Mouse (Mus musculus): ENCODE results near the gene Nrtn.

Gene Nrtn

DNA sequence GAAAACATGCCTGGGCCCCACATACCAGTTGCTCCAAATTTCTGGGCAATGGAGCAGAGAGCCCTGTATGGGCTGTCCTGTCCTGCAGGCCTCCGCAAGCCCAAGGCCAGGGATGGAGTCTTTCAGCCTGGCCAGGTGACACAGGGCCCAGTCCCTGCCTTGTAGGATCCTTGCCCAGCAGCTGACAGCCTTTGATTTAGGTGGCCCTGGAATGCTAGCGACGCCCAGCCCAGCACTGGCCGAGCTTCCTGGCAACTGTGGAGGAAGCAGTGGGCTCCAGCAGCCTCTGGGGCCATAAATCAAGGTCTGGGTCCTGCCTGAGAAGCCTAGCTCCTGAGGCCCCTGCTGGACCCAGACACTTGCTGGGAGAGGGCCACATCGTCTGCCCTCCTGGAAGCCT, 34.9 kb downstream of the Nrtn start:
- no peak for DNase-seq (ENCODE audit: low spot score)

DNA sequence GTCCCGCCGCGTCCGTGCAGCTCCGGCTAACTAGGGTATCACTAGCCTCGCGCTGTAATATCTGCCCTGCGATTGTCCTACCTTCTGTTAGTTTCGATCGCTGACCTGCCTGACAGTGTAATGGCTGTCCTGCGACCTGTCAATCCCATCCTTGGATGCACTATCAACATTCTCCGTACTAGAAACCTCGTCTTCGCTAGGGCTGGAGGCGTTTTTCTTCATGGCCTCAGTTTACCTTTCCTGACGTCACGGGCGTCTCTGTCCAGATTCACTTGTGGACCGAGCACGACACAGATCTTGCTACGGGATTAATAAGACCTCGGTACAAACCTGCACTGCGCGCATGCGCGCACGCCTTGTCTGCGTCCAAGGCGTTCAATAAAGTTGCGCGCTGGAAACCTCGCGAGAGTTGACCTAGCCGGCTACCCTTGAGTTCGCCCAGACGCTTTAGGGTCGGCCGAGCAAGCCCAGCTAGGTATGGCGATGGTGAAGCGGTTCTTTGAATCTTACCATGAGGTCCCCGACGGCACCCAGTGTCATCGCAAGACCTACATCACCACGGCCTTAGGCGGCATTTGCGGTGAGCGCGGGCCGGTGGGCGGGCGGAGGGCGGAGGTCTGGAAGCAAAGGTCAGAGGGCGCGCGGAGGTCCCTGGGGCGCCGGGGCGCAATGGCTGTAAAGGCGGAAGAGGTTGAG, 39.8 kb downstream of the Nrtn start, which contains the start of the genes Ndufa11 and Vmac:
Ndufa11 (plus strand) TSS at position 405 of the 696 bp plus-strand sequence.
Vmac (minus strand) TSS at position 660 of the 696 bp plus-strand sequence.
- peak; percentile 96 for DNase-seq (ENCODE audit: low spot score)

DNA sequence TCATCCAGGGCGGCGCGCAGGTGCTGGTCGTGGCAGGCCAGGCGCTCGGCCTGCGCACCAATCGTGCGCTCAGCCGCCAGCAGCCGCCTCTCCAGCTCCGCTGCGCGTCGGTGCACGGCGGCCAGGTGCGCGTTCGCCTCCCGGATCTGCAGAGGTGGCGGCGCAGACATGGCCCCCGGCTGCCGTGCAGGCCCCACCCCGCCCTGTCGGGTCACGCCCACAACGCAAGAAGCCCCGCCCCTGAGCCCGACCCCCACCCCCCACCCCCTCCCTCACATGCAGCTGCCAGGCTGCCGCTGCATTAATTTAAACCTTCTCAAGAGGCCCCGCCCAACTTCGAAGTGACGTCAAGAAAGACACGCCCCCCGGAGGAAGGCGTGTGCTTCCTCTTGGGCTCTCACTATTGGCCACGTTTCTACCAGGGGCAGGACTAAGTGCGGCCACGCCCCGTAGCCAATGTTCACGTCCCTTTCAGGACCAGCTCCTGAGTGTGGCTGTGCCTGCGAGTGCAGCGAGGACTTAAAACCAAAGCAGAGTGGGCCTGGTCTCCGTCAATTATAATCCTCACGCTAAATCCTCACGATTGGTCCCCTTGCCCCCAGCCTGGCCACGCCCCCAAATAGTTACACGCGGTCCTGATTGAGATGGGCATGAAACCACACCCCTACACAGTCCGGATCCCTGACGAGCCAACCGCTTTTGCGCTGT, 40.5 kb downstream of the Nrtn start:
- peak; percentile 99 for DNase-seq (ENCODE audit: low spot score)

DNA sequence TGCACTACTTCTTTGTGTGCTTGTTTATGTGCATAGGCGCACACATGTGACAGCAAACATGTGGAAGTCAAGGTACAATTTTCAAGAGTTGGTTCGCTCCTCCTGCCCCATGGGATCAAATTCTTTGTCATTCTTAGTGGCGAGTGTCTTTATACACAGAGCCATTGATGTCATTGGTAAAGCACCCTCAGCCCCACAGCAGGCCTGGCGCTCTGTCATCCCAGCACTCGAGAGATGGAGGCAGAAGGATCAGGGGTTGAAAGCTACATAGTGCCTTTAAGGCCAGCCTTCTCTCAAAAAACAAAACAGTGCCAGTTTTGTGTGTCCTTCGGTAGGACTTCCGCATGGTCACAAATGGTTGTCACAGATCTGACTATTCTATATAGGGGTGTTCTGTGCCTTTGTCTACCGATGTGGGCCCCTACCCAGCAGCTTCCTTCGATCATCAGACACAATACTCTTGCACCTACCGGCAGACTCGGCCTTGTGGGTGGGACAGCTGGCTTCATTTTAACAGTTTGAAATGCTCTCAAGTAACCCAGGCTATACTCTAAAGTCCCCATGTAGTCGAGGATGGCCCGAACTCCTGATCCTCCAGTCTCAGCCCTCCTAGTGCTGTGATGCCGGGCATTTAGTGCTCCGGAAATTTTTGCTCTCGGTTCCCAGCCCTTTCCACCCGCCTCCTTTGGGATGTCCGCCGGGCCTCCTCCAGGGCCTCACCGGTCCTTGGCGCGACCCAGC, 41.2 kb downstream of the Nrtn start:
- DNase-seq (ENCODE audit: low spot score) = no peak

DNA sequence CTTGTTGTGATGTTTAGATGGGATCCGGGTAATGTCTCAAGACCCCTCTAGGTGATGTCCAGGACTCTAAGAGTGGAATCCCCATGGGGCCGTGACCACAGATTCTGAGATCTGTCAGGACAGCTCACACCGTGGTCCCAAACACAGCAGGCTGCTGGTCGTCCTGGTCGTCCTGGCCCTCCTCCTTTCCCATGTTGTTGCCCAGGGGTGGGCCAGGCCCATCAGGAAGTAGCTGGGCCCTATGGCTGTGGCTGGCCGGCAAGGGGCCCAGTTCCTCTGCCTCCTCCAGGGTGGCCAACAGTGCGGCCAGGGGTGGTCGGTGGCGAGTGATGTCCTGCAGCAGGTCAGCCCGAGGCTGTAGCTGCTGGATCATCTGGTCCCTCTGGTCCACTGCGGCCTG, 42.0 kb downstream of the Nrtn start:
- DNase-seq (ENCODE audit: low spot score) = no peak

DNA sequence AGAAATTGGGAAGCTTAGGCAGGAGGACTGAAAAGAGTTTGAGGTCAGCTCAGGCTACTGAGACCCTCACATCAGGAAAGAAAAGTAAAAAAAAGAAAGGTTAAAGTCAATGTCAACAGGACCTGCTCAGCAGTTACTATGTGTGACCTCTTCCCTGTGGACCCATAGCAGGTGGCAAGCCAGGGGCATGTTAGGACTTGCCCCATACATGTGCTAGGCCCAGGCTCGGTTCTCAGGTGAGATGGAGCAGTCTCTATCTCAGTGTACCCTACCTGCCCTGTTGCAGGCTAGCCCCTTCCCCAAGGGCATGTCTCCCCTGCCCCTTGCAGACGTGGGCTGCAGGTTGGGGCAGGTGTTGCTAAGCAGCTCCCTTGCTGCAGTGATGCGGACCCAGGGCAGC, 47.6 kb downstream of the Nrtn start:
- no peak for DNase-seq (ENCODE audit: low spot score)

DNA sequence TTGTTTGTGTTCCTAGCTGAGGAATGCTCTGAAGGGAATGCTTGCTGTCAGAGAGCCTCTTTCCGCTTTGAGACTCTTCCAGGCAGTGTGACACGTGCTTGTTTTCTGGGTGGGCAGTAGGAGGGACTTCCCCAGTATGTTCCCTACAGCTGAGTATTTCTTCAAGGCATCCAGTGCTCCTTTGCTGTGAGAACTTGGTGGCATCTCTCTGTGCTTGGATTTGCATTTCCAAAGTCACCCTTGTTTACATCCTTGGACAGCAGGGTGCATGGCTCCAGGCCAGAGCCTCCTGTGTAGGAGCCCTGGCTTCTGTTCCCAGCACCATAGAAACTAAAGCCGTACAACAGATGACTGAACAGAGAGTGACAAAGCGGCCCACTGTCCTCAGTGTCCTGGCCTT, 48.6 kb downstream of the Nrtn start:
- no peak for DNase-seq (ENCODE audit: low spot score)

DNA sequence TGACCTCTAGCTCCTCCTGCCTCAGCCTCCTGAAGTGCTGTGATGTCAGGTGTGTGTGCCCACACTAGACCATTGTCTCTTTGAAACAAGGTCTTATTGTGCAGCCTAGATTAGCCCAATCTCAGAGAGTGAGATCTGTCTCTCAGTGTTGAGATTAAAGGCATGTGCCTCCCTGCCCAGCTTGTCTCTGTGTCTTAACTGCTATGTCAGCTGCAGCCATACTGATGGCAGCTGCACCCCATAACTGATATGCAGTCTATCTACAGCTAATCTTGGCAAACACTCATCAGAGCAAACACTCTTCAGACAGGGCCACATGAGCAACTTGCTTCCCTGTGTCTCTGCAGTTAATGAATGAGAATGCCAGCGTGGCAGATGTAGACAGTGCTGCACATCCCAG, 50.8 kb downstream of the Nrtn start:
- DNase-seq (ENCODE audit: low spot score) = no peak

DNA sequence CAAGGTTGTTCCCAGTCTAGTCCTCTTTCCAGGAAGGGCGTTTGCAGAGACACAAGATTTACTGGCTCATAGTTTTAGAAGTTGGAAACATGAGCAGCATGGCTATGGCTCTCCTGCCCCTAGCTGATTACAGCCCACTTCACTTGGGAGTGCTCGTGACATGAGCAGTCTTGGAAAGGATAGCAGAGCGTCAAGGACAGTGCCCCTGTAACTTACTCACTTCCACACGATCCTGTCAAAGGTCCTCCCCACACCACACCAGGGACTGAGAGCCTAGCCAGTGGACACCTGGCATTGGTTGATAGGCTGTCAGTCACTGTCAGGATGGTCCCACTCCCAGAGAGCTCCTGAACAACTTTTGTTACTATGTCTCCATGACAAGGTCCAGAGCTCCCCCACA, 54.3 kb downstream of the Nrtn start:
- DNase-seq (ENCODE audit: low spot score) = no peak

Data from layer of hippocampus, adult 11-12 months (tissue).